Mouse (Mus musculus) spleen, embryonic (tissue): ENCODE data around the gene Isoc2a.
"Not testable (repeated sequence)": the region's sequence is repeated elsewhere in the genome, so short reads cannot be mapped to it uniquely, and the experiment has no call there.

ENCODE experiments used
- CTCF ChIA-PET: fragments of 350-600 bp; sonication (Branson Sonifier 250); formaldehyde crosslinking; loops from one replicate; lab custom pipeline; 2022; lab: Charles Lee

Isoc2a gene

DNA sequence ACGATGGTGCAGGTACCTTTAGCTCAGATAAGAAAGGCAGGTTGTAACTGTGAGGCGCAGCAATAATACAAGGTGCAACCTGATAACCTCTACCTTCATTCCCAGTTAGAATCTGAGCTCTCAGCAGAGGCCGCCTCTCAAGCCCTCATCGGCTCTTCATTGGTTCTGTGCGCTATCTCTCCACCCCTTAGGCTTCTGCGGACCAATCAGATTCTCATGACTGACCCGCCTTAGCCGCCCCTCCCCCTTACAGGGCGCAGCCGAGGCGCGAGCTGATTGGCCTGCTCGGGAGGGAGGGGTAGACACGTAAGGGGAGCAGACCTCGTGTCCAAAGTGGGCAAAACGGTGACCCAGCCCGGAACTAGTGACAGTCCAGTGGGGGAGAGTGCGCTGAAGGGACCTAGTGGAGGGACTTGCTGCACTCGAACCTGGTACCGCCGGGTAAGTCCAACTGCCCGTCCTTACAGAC, at the start of gene Isoc2a:
TSS of gene Isoc2a (plus strand) at position 401 of the 469 bp plus-strand sequence.
- CTCF ChIA-PET, result no interaction called here

DNA sequence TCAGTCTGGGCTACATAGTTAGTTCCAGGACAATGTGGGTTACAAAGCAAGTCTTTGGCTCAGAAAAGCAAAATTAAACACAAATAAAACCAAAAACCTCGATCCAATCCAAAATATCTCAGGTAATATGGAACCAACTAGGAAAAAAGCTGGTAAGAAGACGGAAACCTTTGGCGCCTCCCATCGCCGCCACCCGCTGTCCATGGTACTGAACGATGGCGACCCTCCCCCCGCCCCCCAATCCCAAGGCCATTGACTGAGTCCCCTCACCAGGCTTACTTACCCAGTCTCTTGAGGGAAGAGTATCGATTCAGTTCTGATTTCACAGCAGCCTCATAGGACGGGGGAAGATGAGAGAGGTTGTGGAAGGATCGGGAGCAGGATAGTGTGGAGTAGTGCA, 46.5 kb upstream of the Isoc2a start:
- CTCF ChIA-PET, result no interaction called here

DNA sequence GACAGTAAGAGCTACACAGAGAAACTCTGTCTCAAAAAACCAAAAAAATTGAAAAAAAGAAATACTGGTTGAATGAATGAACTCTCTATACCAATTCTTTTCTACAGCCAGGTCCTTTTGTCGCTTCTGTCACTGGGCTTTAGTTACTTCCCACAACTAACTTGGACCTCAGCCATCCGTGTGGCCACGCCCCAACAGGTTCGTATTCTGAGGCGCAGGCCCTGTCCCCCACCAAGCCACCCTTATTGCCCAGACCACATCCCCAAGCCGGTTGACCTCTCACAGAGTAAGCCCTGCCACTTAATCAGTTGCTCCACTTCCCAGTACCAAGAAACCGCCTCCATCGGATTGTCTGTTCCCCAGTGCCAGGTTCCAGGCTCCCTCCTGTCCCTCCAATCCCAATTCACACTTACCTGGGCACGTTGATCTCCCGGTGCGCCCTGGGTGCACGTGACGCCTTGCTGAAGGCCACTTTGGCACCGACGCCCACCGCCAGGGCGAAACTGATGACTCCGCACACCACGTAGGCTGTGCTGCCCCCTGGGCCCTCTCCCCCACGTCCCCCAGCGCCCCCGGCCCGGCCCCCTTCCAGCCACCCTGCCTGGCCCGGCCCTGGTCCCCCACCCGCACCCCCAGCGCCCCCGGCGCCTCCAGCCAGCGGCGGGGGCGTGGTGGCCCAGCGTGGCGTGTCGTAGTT, 41.2 kb upstream of the Isoc2a start:
- CTCF ChIA-PET, result no interaction called here

DNA sequence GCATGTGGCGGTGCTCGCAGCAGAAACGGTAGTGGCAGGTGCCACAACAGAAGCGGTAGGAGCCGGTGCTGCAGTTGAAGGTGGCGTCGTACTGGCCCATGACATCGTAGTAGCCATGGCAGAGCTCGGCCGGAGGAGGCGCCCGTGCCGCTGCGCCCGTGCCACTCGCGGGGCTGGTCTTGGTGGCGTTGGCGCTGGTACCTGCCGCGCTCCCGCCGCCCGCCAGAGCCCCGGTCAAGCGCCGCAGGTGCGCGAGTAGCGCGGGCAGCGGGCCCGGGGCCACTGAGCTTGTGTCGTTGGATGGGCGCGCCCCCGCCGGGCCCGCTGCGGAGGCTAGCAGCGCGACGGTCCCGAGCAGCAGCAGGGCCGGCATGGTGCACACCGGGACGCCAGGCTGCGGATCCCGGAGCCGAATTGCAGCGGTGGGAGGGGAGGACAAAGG, 40.6 kb upstream of the Isoc2a start:
- CTCF ChIA-PET, result no interaction called here

DNA sequence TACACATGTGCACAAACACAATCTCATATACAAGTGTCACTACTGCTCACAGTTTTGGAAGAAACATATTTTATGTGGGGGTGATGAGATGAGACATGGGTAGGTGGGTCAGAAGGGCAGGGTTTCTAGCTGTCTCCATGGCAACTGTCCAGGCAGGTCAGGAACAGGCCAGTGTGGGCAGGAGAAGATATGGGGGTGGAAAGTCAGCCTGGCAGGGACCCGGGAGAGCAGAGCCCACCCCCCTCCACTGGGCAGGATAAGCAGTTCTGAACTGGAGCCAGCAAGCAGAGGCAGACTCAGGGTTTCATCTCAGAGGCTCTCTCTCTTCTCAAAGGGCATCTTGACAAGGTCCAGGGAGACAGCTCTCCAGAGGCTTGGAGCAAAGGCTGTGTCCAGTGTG, 39.3 kb upstream of the Isoc2a start:
- CTCF ChIA-PET, result no interaction called here

DNA sequence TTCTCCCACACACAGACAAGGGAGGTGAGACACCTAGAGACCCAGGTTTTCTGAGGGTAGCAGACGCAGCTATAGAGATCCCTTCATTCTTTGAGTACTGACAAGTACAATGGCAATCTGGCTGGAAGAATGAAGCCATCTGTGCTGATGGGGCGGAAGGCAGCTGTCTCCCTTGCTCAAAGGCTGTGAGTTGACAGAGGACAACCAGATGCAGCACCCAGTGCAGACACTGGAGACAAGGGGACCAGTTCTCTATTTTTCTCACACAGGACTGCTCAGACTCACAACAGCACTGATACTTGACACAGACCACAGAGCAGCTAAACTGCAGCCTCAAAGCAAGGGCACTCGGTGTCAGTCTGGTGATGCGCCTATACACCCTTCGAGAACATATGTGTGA, 34.9 kb upstream of the Isoc2a start:
- CTCF ChIA-PET, result no interaction called here

DNA sequence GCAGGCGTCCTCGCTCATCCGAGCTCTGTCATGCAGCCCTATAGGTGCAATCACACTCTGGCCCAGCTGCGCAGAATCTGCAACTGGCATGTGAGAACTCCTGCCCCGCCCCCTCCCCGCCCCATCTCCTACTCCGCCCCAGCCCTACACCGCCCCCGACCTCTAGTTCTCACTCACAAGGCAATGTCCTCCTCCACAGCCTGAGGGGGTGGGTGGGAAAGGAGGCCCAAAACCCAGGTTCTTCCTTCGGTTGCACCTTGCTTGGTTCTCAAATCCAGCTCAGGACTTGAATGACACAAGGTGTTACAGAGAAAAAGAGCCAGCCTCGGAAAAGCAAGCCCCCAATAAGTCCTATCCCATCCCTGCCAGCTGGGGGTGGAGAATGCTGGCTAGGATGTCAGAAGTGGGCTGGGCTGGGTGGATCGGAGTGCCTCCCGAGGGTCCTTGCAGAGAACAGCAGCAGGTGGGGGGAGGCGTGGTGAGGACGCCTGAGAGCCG, 34.3 kb upstream of the Isoc2a start:
- CTCF ChIA-PET, result no interaction called here

DNA sequence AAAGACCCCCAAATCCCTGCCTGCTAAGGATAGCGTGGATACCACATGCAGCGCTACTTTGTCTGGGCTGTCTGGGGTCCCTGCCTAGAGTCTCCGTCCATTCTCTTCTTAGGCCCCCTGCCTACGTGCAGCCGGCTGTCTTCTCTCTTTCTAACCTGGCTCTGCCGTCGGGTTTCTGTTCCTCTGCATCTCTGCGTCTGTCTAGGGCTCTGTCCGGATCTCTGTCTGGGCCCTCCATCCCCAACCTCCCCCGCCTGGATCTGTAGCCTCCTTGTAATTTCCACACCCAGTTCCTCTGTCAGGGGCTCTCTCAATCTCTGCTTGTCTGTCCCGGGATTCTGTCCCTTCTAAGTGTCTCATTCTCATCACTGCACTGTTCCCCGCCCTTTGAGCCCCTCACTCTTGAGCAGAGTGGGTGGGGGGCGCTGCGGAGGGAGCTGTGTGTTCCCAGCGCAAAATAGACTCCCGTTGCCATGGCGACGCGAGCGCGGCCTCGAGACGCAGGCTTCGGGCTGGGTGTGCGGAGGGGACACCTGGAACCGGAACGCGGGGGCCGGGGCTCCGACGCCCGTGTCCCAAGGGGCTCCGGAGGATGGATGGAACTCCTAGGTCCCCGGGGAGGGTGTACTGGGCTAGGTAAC, 33.2 kb upstream of the Isoc2a start:
- CTCF ChIA-PET, result no interaction called here

DNA sequence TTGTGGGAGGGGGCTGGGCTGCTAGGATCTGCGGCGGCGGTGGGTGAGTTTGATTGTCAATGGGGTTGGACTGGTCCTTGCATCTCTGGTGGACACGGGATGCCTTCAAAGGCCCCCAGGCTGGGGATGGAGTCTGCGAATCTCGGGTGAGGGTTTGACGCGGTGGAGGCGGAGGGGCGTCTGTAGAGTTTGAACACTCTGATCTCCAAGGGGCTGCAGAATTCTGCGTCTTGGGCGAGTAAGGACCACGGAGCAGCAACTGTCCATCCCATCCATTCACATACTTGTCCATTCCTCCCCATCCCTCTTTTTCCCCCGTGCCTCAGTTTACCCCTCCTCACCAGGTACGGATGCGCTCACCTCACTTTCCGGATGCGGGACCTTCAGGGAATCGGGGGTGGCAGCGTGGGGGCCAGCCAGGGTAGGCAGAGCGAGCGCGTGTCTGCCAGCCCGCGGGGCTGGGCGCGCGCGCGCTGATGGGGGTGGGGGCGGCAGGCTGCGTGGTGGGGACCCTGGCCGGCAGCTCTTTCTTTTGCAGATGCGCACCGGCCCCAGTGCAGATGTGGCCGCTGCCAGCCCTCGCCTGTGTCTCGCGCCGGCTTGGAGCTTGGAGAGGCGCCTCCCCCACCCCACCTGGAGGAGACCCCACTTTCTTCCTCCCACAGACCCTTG, 32.6 kb upstream of the Isoc2a start, which contains the start of gene Shisa7:
TSS of gene Shisa7 (minus strand) at position 452 of the 672 bp plus-strand sequence.
- CTCF ChIA-PET, result no interaction called here

DNA sequence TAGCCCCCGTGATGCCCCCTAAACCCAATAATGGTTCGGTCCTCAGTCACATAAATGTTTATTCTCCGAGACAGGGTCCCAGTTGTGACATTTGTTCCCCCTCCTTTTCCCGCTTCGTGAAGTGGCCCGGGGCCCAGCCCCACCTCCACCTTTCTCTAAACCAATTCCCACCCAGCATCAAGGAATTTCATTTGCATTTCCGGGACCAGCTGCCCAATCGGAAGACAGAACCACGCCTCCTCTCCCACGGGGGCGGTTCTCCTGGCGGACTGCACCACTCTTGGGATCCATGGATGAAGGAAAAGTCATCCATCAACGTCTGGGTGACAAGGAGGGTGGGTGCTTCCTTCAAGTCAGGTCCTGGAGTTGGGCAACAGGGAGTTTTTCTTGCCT, 32.0 kb upstream of the Isoc2a start:
- CTCF ChIA-PET, result no interaction called here

DNA sequence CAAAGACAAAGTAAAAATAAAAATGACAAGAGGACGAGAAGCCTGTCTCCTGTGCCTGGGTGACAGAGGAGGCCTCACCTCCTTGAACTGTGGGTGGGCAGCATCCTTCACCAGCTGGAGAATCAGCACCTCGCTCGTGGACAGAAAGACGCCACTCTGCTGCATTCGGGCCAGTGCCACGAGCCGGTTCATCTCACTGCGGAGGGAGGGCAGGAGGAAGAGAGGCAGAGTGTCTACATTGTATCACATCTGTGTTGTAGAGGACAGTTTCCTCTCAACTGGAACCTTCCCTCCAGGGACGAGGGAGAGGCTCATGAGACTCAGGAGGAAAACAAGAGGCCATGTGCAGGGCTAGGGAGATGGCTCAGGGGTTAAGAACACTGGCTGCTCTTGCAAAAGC, 27.6 kb upstream of the Isoc2a start:
- CTCF ChIA-PET, result no interaction called here

DNA sequence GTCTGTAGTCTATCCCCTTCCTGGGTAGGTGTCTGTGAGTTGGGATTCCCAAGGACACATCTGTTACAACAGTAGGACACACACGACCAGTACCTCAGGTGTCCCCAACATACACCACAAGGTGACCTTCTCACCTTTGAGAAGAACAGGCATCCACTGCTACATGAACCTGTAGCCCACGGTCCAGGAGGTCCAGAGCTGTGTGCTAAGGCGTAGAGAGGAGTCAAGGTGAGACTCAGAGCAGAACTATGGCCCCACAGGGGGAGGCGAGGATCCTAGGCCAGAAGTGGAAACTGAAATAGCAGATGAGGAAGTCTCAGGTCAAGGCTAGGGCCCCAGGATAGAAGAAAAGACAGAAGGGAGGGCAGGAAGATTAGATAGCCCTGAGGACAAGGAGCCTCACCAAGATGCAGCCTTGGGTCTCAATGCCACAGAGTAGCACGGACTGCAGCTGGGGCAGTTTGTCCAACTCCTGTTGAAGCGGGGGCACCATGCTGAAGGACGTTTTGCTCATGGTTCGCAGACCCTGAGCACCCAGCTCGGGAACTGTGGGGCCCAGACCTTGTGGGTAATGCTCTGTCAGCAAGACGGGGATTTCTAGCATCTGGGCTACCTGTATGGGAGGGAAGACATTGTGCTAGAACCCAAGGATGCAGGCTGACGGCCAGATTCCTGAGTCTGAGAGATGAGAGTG, 26.2 kb upstream of the Isoc2a start:
- CTCF ChIA-PET, result no interaction called here

DNA sequence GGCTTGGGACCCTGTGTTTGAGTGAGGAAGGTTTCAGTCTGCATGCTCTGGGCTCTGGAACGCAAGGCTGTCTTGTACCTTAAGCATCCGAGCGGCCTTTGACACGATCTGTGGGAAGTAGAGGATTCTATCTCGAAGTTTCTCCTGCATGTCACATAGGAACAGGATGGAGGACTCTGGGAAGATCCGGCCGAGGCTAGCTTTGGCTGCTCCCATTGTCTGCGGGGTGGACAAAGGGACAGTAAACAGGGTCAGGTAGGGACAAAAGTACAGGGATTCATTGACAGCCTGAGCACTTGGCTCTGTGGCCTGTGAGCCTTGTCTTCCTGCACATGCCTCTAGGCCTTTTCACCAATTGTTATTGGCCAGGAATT, 25.7 kb upstream of the Isoc2a start:
- CTCF ChIA-PET, result no interaction called here

DNA sequence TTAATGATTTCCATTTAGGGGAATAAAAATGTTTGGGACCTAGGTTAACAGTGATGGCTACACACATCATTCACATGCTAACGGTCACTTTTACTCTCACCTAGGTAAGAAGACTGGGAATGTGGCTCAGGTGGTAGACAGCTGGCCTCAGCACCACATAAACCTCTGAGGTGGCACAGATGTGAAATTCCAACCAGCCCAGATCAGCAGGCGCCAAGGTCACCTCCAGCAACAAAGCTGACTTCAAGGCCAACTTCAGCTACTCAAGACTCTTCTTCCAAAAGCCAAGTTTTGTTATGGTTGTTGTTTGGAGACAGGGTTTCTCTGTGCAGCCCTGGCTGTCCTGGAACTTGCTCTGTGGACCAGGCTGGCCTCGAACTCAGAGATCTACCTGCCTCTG, 23.3 kb upstream of the Isoc2a start:
- CTCF ChIA-PET, result no interaction called here

DNA sequence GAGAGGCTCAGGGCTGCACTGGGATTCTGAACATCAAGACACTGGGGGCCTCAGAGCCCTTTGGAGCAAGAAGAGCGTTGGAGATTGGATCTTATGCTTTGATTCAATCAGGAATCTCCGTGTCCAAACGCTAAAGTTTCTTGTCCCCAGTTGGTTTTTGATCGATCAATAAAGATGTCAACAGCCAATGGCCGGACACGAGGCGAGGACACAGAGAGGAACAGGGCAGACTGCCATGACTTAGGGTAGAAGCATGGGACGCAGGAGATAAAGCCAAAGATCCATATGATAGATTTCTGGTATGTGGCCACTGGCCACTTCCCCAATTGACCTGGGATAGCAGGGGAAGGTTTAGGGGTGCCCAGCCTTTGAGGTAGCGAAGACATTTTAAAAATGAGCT, 20.4 kb upstream of the Isoc2a start:
- CTCF ChIA-PET, result no interaction called here

DNA sequence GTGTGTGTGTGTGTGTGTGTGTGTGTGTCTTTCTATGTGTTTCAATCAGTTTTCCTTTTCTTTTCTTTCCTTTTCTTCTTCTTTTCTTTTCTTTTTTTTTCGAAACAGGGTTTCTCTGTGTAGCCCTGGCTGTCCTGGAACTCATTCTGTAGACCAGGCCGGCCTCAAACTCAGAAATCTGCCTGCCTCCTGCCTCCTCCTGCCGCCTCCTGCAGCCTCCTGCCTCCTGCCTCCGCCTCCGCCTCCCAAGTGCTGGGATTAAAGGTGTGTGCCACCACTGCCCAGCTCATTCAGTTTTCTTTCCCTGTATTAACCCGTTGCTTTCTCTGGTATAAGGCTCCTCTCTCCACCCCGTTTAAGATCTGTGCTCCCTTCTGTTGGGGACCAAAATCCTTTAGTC, 19.6 kb upstream of the Isoc2a start:
- CTCF ChIA-PET, result no interaction called here

DNA sequence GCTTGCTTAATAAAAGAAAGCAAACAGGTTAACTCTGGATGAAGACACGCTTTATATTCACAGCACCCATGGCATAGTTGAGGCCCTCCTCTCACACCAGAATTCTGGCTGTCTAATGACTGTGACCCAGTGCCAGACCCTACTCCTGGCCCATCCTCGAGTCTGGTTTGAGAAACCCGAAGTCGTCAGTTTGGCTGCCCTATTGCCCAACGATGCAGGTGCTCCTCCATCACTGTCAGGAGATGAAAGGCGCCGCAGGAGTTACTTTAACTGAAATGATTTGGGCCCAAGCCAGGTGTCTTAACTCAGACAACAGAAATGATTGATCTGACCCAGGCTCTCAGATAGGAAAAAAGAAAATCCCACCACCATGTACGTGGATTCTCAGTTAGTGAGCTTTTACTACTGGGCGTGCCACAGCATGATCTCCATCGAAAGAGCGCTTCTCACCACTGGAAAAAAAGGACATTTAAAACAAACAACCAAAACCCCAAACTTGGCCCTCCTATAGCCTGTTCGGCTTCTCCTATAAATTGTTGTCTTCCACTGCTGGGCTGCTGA, 17.5 kb upstream of the Isoc2a start:
- CTCF ChIA-PET, result interaction anchor here (0.6 kb wide), 1 partner anchor 411 kb away, joined by 25 read pairs; no protein-coding TSS in a partner anchor

DNA sequence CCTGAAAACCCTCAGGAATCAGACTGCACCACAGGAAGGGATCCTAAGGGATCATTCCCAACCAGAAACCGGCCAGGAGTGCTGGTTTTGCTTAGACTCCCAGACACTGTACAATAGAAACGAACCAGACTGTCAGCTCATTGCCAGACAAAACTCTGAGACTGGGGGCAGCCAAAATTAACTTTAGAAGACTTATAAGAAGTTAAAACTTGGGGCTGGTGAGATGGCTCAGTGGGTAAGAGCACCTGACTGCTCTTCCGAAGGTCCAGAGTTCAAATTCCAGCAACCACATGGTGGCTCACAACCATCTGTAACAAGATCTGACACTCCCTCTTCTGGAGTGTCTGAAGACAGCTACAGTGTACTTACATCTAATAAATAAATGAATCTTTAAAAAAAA, 16.0 kb upstream of the Isoc2a start:
- CTCF ChIA-PET, result not testable (repeated sequence)

DNA sequence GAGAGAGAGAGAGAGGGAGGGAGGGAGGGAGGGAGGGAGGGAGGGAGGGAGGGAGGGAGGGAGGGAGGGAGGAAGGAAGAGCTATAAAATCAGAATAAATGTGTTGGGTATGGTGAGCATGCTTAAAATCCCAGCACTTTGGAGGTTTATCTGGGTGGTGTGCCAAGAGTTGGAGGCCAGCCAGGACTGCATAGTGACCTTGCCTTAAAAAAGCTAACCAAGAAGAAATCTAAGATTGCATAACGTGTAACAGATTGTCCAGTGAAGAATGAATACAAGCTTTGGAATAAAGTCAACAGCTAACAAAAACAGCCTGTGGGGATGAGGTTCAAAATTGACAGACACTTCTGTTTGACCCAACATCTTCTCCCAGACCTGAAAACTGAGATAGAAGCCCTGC, 13.9 kb upstream of the Isoc2a start:
- CTCF ChIA-PET, result no interaction called here

DNA sequence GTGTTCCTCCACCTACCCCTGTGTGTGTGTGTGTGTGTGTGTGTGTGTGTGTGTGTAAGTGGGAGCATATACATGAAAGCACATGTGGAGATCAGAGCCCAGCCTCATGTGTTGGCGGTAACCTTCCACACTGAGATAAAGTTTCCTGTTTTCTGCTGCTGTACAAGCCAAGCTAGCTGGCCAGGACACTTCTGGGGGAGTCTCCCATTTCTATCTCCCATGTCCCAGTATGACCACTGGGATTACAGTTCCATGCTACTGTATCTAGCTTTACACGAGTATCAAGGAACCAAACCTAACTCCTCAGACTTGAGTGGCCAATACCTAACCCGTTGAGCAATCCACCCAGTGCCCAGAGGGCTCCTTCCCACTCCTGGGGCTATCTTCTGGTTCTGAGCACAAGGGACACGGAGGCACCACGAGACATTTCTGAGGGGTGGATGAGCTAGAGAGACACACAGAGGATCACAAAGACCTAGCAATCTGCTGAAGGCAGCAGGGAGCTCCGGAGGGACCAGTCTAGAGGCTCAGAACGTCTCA, 13.3 kb upstream of the Isoc2a start:
- CTCF ChIA-PET, result no interaction called here

DNA sequence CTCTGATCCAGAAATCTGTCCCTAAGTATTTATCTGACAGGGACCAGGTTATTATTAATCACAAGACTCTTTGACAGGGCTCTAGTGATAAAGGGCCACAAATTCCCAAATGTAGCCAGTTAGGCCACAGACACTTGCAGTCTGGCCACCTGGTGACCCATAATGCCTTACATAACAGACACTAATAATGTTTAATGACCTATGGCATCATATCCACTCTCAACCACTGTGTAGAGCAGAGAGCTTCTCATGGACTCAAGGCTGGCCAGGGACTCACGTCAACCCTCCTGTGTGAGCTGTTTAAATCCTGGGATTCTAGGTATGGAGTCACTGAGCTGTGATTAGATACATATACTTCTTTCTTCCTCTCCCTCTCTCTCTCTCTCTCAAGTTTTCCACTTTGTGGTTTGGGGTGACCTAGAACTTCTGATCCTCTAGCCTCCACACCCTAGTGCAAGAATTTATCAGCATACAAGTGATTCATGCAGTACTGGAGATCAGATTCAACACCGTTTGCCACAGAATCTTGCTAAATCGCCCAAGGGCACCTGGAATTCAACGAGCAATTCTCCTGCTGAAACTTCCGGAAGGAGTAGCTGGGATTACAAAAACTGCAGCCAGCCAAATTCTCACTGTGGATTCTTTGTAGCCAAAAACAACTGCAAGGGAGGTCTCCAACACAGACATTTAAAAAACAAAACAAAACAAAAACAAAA, 12.7 kb upstream of the Isoc2a start:
- CTCF ChIA-PET, result interaction anchor here (0.7 kb wide), 1 partner anchor 76 kb away, joined by 3 read pairs; no protein-coding TSS in a partner anchor
